In genomic region chr4:133372278-133372665, GRCm38 (mm10) we compare ENCODE assay signal across 8 mouse cellular contexts. TPM values are rescaled to one million over a fixed set of nuclear protein-coding genes. Genes with fewer than 3 reads are reported as not detected.
DNase-seq lines count a peak whose midpoint lies in the region; ATAC-seq and TF ChIP-seq lines count a peak whose summit lies in the region.
"Had no signal": no experiment of that assay in that cellular context is flagged by ENCODE, and none has a peak within 500 bp of the region (broad histone marks: within the 10 kb centered on the region; RNA-seq: fewer than 3 reads in every experiment).

No protein-coding gene starts in this region.

- H3K9me3 ChIP-seq in lung, embryonic 15.5 days, result no peaks in the 10 kb centered on the region
- H3K9me3 ChIP-seq in forebrain, embryonic 13.5 days (replicated peaks), result no peaks in the 10 kb centered on the region
- no peaks in the 10 kb centered on the region for H3K9me3 ChIP-seq in limb, embryonic 14.5 days (ENCODE audit: control insufficient read depth, low read length)
- no peaks in the 10 kb centered on the region for H3K9me3 ChIP-seq in stomach, embryonic 16.5 days (replicated peaks; ENCODE audit: control insufficient read depth, low read length)

- 43% methylated on average over 6 of the region's 6 CpGs for WGBS in lung, embryonic 15.5 days
- 83% methylated on average over 6 of the region's 6 CpGs for WGBS in forebrain, embryonic 13.5 days
- WGBS in limb, embryonic 14.5 days, result 69% methylated on average over 6 of the region's 6 CpGs
- WGBS in stomach, embryonic 16.5 days, result 50% methylated on average over 6 of the region's 6 CpGs

- no peak for DNase-seq in lung, adult 18-20 months
- DNase-seq in limb, embryonic 14.5 days (ENCODE audit: low spot score), result no peak
- no peak for DNase-seq in layer of hippocampus, postnatal 10 days (ENCODE audit: low spot score in 2 of 2)
- no peak for DNase-seq in kidney, postnatal 36 days
- DNase-seq: lung, postnatal 4 days had no signal

- no peak overlapping the region for H3K27ac ChIP-seq in lung, embryonic 15.5 days
- no peak overlapping the region for H3K27ac ChIP-seq in forebrain, embryonic 13.5 days
- no peak overlapping the region for H3K27ac ChIP-seq in limb, embryonic 14.5 days (replicated peaks; ENCODE audit: low read depth, low read length)
- H3K27ac ChIP-seq in stomach, embryonic 16.5 days (ENCODE audit: low read length), result no peak overlapping the region

- peaks cover 44% of the 10 kb centered on the region for H3K4me1 ChIP-seq in lung, embryonic 15.5 days
- H3K4me1 ChIP-seq in forebrain, embryonic 13.5 days, result peaks cover 52% of the 10 kb centered on the region
- peaks cover 36% of the 10 kb centered on the region for H3K4me1 ChIP-seq in limb, embryonic 14.5 days (ENCODE audit: control insufficient read depth, insufficient read depth, low read length)
- peaks cover 46% of the 10 kb centered on the region for H3K4me1 ChIP-seq in stomach, embryonic 16.5 days (ENCODE audit: control insufficient read depth, insufficient read depth, low read length)

- H3K4me3 ChIP-seq in lung, embryonic 15.5 days, result peak overlapping the region; percentile 90
- peak overlapping the region; percentile 83; the same call in 1 of the 2 replicates for H3K4me3 ChIP-seq in forebrain, embryonic 13.5 days
- H3K4me3 ChIP-seq in limb, embryonic 14.5 days (replicated peaks; ENCODE audit: low read length), result peak overlapping the region; percentile 85
- H3K4me3 ChIP-seq in stomach, embryonic 16.5 days (replicated peaks; ENCODE audit: low read length), result peak overlapping the region; percentile 87

- no peak for TF ChIP-seq POLR2A in limb, embryonic 14.5 days (IDR thresholded peaks at IDR 0.05; ENCODE audit: borderline replicate concordance, extremely low read depth, insufficient read depth, insufficient read length)

- H3K27me3 ChIP-seq in lung, embryonic 15.5 days, result no peaks in the 10 kb centered on the region
- H3K27me3 ChIP-seq in forebrain, embryonic 13.5 days, result no peaks in the 10 kb centered on the region
- no peaks in the 10 kb centered on the region for H3K27me3 ChIP-seq in limb, embryonic 14.5 days (ENCODE audit: control insufficient read depth, insufficient read depth, low read length)
- no peaks in the 10 kb centered on the region for H3K27me3 ChIP-seq in stomach, embryonic 16.5 days (ENCODE audit: control insufficient read depth, insufficient read depth, low read length)

- no peak for ATAC-seq in lung, embryonic 15.5 days (ENCODE audit: borderline replicate concordance, extremely low read depth, low FRiP score, low TSS enrichment)
- no peak for ATAC-seq in forebrain, embryonic 13.5 days
- no peak for ATAC-seq in limb, embryonic 14.5 days (ENCODE audit: low FRiP score, low read depth)
- ATAC-seq in stomach, embryonic 16.5 days (ENCODE audit: insufficient read depth, low FRiP score), result no peak

- peak overlapping the region; percentile 67 for H3K4me2 ChIP-seq in lung, embryonic 15.5 days
- peak overlapping the region; percentile 65 for H3K4me2 ChIP-seq in forebrain, embryonic 13.5 days
- H3K4me2 ChIP-seq in limb, embryonic 14.5 days (replicated peaks; ENCODE audit: low read depth, low read length, severe bottlenecking), result peak overlapping the region; percentile 79
- peak overlapping the region; percentile 91 for H3K4me2 ChIP-seq in stomach, embryonic 16.5 days (ENCODE audit: low read depth, low read length)

- H3K36me3 ChIP-seq in lung, embryonic 15.5 days, result no peaks in the 10 kb centered on the region
- no peaks in the 10 kb centered on the region; the same call in 1 of the 2 replicates for H3K36me3 ChIP-seq in forebrain, embryonic 13.5 days (ENCODE audit: poor library complexity, severe bottlenecking)
- peaks cover 9% of the 10 kb centered on the region for H3K36me3 ChIP-seq in limb, embryonic 14.5 days (ENCODE audit: control insufficient read depth, insufficient read depth, low read length)
- H3K36me3 ChIP-seq in stomach, embryonic 16.5 days (ENCODE audit: control insufficient read depth, insufficient read depth, low read length), result peaks cover 4% of the 10 kb centered on the region; the same call in 1 of the 2 replicates

- 0 out of 2 replicates have a peak overlapping the region, but pooled peaks have one; percentile 27 for H3K9ac ChIP-seq in lung, embryonic 15.5 days
- peak overlapping the region; percentile 96; the same call in 1 of the 2 replicates for H3K9ac ChIP-seq in forebrain, embryonic 13.5 days
- peak overlapping the region; percentile 28; the same call in 1 of the 2 replicates for H3K9ac ChIP-seq in limb, embryonic 14.5 days (ENCODE audit: low read depth, low read length, severe bottlenecking)
- peak overlapping the region; percentile 95 for H3K9ac ChIP-seq in stomach, embryonic 16.5 days (ENCODE audit: low read length)

RNA-seq across cellular contexts. Expression of gene Slc9a1, which starts 2.8 kb away (rescaled TPM):
- 7.6 and 8.3 TPM in 2 replicates for polyA plus RNA-seq in lung, embryonic 15.5 days (2015; fragmentation: Nextera tagmentation; extraction: Ambion mirVana)
- 5.6 and 7.3 TPM in 2 replicates for polyA plus RNA-seq in forebrain, embryonic 13.5 days (2015; fragmentation: Nextera tagmentation; extraction: Ambion mirVana)
- 36.7 and 46.7 TPM in 2 replicates for polyA plus RNA-seq in limb, embryonic 14.5 days (2012; rRNA removed)
- 11.4 and 11.5 TPM in 2 replicates for polyA plus RNA-seq in limb, embryonic 14.5 days (2014; fragmentation: Nextera tagmentation; extraction: Ambion mirVana)
- polyA plus RNA-seq in stomach, embryonic 16.5 days (2015; fragmentation: Nextera tagmentation; extraction: Ambion mirVana), result 10.1 and 10.7 TPM in 2 replicates
- 10 to 100 TPM; 45.5 to 47.4 TPM for total RNA-seq in layer of hippocampus, postnatal 10 days (2021)

RNA-seq across cellular contexts. Expression of gene Wdtc1, which starts 19.0 kb away (rescaled TPM):
- 10.8 and 11.2 TPM in 2 replicates for polyA plus RNA-seq in lung, embryonic 15.5 days (2015; fragmentation: Nextera tagmentation; extraction: Ambion mirVana)
- 14.0 and 16.9 TPM in 2 replicates for polyA plus RNA-seq in forebrain, embryonic 13.5 days (2015; fragmentation: Nextera tagmentation; extraction: Ambion mirVana)
- polyA plus RNA-seq in limb, embryonic 14.5 days (2012; rRNA removed), result 27.8 and 35.9 TPM in 2 replicates
- polyA plus RNA-seq in limb, embryonic 14.5 days (2014; fragmentation: Nextera tagmentation; extraction: Ambion mirVana), result 17.6 and 18.6 TPM in 2 replicates
- 12.9 and 14.8 TPM in 2 replicates for polyA plus RNA-seq in stomach, embryonic 16.5 days (2015; fragmentation: Nextera tagmentation; extraction: Ambion mirVana)
- 10 to 100 TPM; 60.5 to 68.6 TPM for total RNA-seq in layer of hippocampus, postnatal 10 days (2021)

Comparison
In these comparisons a context has a peak if more than half of its experiments do, and no peak if none do; other contexts are left out.
1. H3K9ac ChIP-seq: peak in every context shown above with its lines; median percentile 96 in forebrain, embryonic 13.5 days; 95 in stomach, embryonic 16.5 days; 28 in limb, embryonic 14.5 days; 27 in lung, embryonic 15.5 days.